Mouse (Mus musculus) heart, postnatal 4 days (tissue): ENCODE measurements around the gene Vmn1r72. TPM values are rescaled to one million over a fixed set of nuclear protein-coding genes. Genes with fewer than 3 reads are reported as not detected.
"Not testable (repeated sequence)": the region's sequence is repeated elsewhere in the genome, so short reads cannot be mapped to it uniquely, and the experiment has no call there.

ENCODE experiments used
- DNase-seq: peaks from one replicate; pipeline ENCODE4 v3.0.0; 2021
- total RNA-seq, 2 experiments: library from RNA; stranded (reverse); gene quantifications; 2 replicates each; pipeline ENCODE4 v1.2.3; 2021

Gene Vmn1r72
- not detected for total RNA-seq

DNA sequence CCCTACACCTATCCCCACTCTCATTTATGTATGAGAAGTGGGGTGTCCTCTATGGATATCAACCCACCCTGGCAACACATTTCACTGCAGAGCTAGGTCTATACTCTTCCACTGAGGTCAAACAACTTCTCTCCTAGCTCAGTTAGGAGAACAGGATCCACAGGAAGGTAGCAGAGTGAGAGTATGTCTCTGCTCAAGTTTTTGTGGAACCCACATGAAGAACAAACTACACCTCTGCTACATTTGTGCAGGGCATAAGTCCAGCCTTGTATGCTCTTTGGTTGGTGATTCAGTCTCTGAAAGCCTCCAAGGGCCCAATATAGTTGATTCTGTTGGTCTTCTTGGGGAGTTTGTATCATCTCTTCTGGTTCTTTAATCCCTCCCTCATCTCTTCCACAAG, at the start of gene Vmn1r72:
Gene Vmn1r72 (minus strand): TSS at position 101 of the 400 bp plus-strand sequence.
- not testable (repeated sequence) for DNase-seq

DNA sequence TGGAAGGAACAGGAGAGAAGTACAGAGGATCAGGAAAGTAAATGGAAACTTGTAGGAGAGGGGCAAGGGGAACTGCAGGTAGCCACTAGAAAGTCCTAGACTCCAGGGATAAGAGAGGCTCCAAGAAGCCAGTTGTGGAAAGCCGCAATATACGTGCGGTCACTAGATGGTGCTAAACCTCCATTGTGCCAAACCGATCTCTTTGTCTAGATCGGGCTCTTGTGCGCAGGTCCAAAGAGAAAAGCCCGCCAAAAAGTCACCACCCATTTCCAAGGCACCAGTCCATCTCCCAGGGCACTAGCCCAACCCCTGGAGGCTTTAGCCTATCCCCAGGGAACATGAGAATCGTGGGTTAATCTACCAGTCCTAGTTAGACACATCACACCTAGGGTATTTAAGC, 62.9 kb downstream of the Vmn1r72 start:
- peak; percentile 15 for DNase-seq

Other genes starting within 250 kb of the Vmn1r72 start
- not detected for gene Zscan4-ps2, start 165.8 kb downstream of the Vmn1r72 start, total RNA-seq
- gene Zscan4-ps3, start 70.8 kb downstream of the Vmn1r72 start, total RNA-seq, result not detected
- gene Vmn1r73, start 50.1 kb upstream of the Vmn1r72 start, total RNA-seq, result not detected
- not detected for gene Vmn1r74, start 153.8 kb upstream of the Vmn1r72 start, total RNA-seq
- not detected for gene Vmn1r75, start 194.5 kb upstream of the Vmn1r72 start, total RNA-seq